Mouse (Mus musculus) frontal cortex, postnatal 10 days (tissue): Measurements from ENCODE around the gene Htr5a.

Experiments
- DNase-seq, 2 experiments: peaks; one replicate each; pipeline ENCODE4 v3.0.0; 2022; ENCODE audit warnings: low spot score in 2 of 2, mixed read lengths in 1 of 2

Gene Htr5a

DNA sequence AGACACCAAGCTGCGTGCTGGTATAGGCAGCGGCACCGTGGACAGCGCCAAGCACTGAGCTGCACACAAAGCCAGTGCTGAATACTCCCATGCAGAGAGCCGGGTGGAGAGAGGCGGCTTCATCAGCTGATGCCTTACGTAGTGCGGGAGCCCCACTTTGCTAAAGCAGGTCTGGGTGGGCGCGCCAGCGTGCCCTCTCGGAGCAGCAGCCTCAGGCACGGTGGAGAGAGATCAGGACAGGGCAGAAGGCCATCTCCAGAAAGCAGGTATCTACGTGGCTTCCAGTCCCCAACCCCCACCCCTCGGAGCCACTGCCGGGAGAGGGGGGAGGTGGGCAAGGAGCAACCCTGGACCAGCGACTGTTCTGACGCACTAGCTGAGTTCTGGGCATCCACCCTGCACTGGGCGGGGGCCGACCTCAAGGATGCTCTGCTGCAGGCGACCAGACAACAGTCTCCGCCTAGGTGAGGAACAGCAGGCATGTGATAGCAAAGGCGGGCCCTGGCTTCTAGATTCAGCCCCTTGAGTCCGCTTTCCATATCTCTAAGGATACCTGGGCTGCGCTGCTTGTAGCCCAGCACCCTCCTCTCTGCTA lies at the start of gene Htr5a:
Gene Htr5a (plus strand): TSS at position 449 of the 595 bp plus-strand sequence.
- peak; percentile 29 to 40 for DNase-seq

DNA sequence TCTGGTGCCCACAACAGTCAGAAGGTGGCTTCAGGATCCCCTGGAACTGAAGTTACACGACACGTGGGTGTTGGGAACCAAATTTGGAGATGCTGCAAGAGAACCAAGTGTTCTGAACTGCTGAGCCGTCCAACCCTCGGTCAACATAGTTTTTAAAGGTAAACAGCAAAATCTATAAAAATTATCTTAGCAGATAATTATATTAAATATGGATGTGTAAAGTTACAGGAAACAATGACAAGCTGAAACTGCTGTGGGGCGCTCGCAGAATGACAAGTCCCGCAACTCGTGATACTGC lies 49.8 kb upstream of the Htr5a start:
- no peak for DNase-seq

- DNase-seq, result no peak
Observed at GRCm38 (mm10) chr5:27792531-27793205, 49.3 kb upstream of the Htr5a start.

GRCm38 (mm10) chr5:27793923-27794322 lies 48.0 kb upstream of the Htr5a start:
- peak in 1 of 2 experiments; percentile 44 for DNase-seq

GRCm38 (mm10) chr5:27814282-27814681 lies 27.7 kb upstream of the Htr5a start:
- no peak for DNase-seq

GRCm38 (mm10) chr5:27818840-27819672 lies 22.9 kb upstream of the Htr5a start:
- DNase-seq, result no peak

GRCm38 (mm10) chr5:27821161-27821560 lies 20.8 kb upstream of the Htr5a start:
- no peak for DNase-seq

GRCm38 (mm10) chr5:27827971-27828370 lies 14.0 kb upstream of the Htr5a start:
- DNase-seq, result no peak

DNA sequence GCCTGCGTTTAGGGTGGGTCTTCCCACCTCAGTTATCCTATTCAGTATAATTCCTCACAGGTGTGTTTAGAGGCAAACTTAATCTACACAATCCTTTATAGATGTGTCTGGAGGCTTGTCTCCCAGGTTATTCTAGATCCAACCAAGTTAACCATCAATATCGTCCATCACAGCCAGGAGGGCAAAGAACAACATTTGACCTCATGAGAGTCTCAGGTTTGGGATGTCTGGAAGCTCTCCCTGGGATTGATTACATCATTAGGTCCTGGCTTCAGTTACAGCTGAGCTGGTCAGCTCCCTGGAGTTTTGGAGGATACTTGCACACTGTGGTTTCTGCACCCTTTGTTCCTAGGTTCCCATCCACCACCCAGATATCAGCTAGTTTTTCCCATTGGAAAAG lies 6.9 kb upstream of the Htr5a start:
- DNase-seq, result no peak

- DNase-seq, result no peak
Observed at GRCm38 (mm10) chr5:27838061-27838460, 3.9 kb upstream of the Htr5a start.

- peak; percentile 20 to 25 for DNase-seq
Observed at GRCm38 (mm10) chr5:27842671-27843320, 847 bp downstream of the Htr5a start.

GRCm38 (mm10) chr5:27846979-27847378 lies 5.0 kb downstream of the Htr5a start:
- DNase-seq, result no peak

GRCm38 (mm10) chr5:27854290-27854689 lies 12.3 kb downstream of the Htr5a start:
- DNase-seq, result no peak

- DNase-seq, result no peak
Observed at GRCm38 (mm10) chr5:27855726-27856125, 13.8 kb downstream of the Htr5a start.

GRCm38 (mm10) chr5:27873240-27874082 lies 31.5 kb downstream of the Htr5a start:
- DNase-seq, result peak; percentile 13 to 33

DNA sequence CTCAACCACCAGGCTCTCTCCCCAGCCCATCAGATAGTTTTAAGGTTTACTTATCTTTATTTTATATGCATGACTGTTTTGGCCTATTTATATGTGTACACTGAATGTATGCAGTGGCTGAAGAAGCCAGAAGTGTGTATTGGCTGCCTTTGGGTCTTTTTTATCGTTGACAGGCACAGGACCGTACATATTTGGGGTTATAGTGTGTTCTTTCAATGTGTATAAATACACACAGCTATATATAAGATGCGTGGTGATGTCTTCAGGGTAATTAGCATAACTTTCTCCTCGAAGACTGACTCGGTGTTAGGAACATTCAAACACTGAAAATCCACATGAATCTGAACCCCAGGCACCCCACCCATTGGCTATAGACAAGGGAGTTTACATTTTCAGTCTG lies 32.3 kb downstream of the Htr5a start:
- DNase-seq, result peak in 1 of 2 experiments; percentile 18

GRCm38 (mm10) chr5:27875341-27876105 lies 33.6 kb downstream of the Htr5a start:
- DNase-seq, result no peak

GRCm38 (mm10) chr5:27878356-27878755 lies 36.4 kb downstream of the Htr5a start:
- DNase-seq, result no peak

- DNase-seq, result no peak
Observed at GRCm38 (mm10) chr5:27879726-27880125, 37.8 kb downstream of the Htr5a start.

DNA sequence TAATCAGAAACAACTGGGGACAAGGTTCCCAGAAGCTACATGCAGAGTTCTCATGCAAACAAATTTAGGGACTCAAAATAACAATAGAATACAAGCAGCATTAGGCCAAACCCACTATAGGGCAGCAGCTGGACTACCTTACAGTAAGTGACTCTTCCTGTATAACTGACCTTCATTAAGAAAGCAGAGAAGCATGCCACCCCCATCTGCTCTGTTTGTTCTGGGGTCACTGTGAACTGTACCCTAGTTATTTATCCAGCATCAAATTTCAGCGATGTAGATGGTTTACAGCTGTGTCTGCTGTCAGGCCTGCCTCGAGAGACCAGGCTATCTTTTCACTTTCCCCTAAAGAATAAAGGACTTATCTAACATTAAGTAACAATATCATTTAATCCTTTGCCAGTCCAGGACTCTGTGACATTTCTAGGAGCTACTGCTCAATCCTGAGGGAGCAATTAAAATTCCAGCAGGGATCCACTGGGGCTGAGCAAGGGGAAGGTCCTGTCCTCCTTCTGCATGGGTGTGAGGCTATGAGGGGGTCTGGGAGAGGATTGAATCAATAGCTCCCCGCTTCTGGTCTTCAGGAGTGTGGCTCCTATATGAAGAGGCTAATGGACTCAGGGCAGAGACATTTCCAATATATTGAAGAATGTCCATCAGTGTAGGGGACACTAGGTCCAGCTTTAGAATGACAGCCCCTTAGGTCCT lies 38.5 kb downstream of the Htr5a start:
- DNase-seq, result no peak
